Mouse (Mus musculus) layer of hippocampus, postnatal 10 days (tissue): ENCODE measurements at regions not wholly inside any gene's neighbourhood (a gene's known extent, or its start where the extent isn't known, plus 50 kb on each side); places are given as distances from the start of the nearest gene placed in this dataset.

Experiments used
- DNase-seq, 2 experiments: peaks; one replicate each; pipeline ENCODE4 v3.0.0; 2021; ENCODE audit warnings: low spot score in 2 of 2

- no peak for DNase-seq
Measured at GRCm38 (mm10) chr12:30647511-30647910, 63.3 kb downstream of the Tmem18 start.

- peak in 1 of 2 experiments; percentile 14 for DNase-seq
Measured at GRCm38 (mm10) chr12:30651506-30651905, 67.3 kb downstream of the Tmem18 start.

- no peak for DNase-seq
Measured at GRCm38 (mm10) chr12:30654347-30655075, 70.3 kb downstream of the Tmem18 start.

GRCm38 (mm10) chr12:30655076-30655421 lies 70.8 kb downstream of the Tmem18 start:
- DNase-seq: no peak

GRCm38 (mm10) chr12:30678826-30679225 lies 94.6 kb downstream of the Tmem18 start:
- DNase-seq: no peak

GRCm38 (mm10) chr12:30690038-30690437 lies 105.8 kb downstream of the Tmem18 start:
- DNase-seq: peak in 1 of 2 experiments; percentile 47

GRCm38 (mm10) chr12:30693540-30693939 lies 109.3 kb downstream of the Tmem18 start:
- no peak for DNase-seq

GRCm38 (mm10) chr12:30698256-30698655 lies 114.0 kb downstream of the Tmem18 start:
- no peak for DNase-seq

GRCm38 (mm10) chr12:30703691-30704090 lies 119.5 kb downstream of the Tmem18 start:
- DNase-seq: no peak

- peak in 1 of 2 experiments; percentile 33 for DNase-seq
Measured at GRCm38 (mm10) chr12:30707271-30707670, 123.0 kb downstream of the Tmem18 start.

- DNase-seq: no peak
Measured at GRCm38 (mm10) chr12:30708635-30709181, 124.5 kb downstream of the Tmem18 start.

- DNase-seq: no peak
Measured at GRCm38 (mm10) chr12:30710554-30710953, 126.3 kb downstream of the Tmem18 start.

- no peak for DNase-seq
Measured at GRCm38 (mm10) chr12:30726747-30727146, 142.5 kb downstream of the Tmem18 start.

GRCm38 (mm10) chr12:30729437-30729836 lies 145.2 kb downstream of the Tmem18 start:
- DNase-seq: no peak

GRCm38 (mm10) chr12:30767621-30768020 lies 116.5 kb upstream of the Alkal2 start:
- no peak for DNase-seq

- DNase-seq: no peak
Measured at GRCm38 (mm10) chr12:30793371-30793770, 90.8 kb upstream of the Alkal2 start.

- no peak for DNase-seq
Measured at GRCm38 (mm10) chr12:30816096-30816495, 68.0 kb upstream of the Alkal2 start.

GRCm38 (mm10) chr12:30831383-30831782 lies 52.7 kb upstream of the Alkal2 start:
- no peak for DNase-seq
